In the genomic region with DNA sequence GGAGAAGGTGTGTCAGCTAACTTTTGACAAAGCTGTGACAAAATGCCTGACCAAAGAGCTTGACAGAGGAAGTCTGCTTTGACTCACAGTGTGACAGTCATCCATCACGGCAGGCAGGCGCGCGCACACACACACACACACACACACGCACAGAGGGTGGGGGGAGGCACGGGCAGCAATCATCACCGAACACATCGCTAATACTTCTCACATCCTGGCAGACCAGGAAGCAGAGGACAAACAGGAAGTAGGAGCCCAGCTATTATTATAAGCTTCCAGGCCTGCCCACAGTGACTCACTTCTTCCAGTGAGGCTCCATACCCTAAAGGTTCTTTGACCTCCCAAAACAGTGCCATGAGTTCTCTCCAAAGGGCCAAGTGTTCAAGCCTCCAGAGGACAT, we compare ENCODE assay signal across 19 mouse cellular contexts. TPM values are rescaled to one million over a fixed set of nuclear protein-coding genes. Genes with fewer than 3 reads are reported as not detected.
DNase-seq lines count a peak whose midpoint lies in the region; ATAC-seq and TF ChIP-seq lines count a peak whose summit lies in the region.
"Had no signal": no experiment of that assay in that cellular context is flagged by ENCODE, and none has a peak within 500 bp of the region (broad histone marks: within the 10 kb centered on the region; RNA-seq: fewer than 3 reads in every experiment).

No protein-coding gene starts in this region.

- TF ChIP-seq POLR2A in lung, adult 2 months (IDR thresholded peaks at IDR 0.05; ENCODE audit: borderline replicate concordance, extremely low read depth, low read depth, low read length), result no peak

- no peak overlapping the region for H3K4me2 ChIP-seq in lung, embryonic 14.5 days
- H3K4me2 ChIP-seq: embryonic facial prominence, embryonic 13.5 days; hindbrain, embryonic 12.5 days; limb, embryonic 15.5 days had no signal

- WGBS in lung, embryonic 14.5 days, result 63% methylated on average over 8 of the region's 8 CpGs
- 61% methylated on average over 8 of the region's 8 CpGs for WGBS in lung, adult 2 months

- DNase-seq in lung, embryonic 14.5 days, result peak; percentile 52
- DNase-seq in lung, adult 2 months, result no peak
- peak; percentile 11 for DNase-seq in lung, postnatal 25 days (ENCODE audit: low spot score)
- peak; percentile 19 for DNase-seq in yolk sac, embryonic 10.5 days (ENCODE audit: low spot score)
- no peak for DNase-seq in urinary bladder, adult 2 months (ENCODE audit: low spot score)
- no peak for DNase-seq in left cerebral cortex, adult 9 months (ENCODE audit: low spot score in 2 of 2)
- DNase-seq in gastrocnemius, postnatal 14 days, result no peak
- DNase-seq: adrenal gland, postnatal 25 days; cerebellum, adult 9-10 months; forebrain, postnatal 0 days; gastrocnemius, adult 2 months; heart, adult 2 months; kidney, postnatal 10 days; layer of hippocampus, adult 9-11 months had no signal

- no peak overlapping the region for H3K4me3 ChIP-seq in lung, embryonic 14.5 days (ENCODE audit: low read depth, low read length)
- no peak overlapping the region for H3K4me3 ChIP-seq in lung, adult 2 months (replicated peaks; ENCODE audit: extremely low read depth, low read depth, low read length)
- H3K4me3 ChIP-seq: embryonic facial prominence, embryonic 13.5 days; gastrocnemius, adult 2 months; heart, adult 2 months; hindbrain, embryonic 12.5 days; limb, embryonic 15.5 days had no signal

- peak; percentile 45; the same call in 1 of the 2 replicates for ATAC-seq in lung, embryonic 14.5 days (ENCODE audit: insufficient read depth)
- ATAC-seq in activated CD4-positive, CD25-positive, alpha-beta regulatory T cell, adult 4 months, result peak; percentile 40
- ATAC-seq: forebrain, postnatal 0 days; midbrain, embryonic 16.5 days had no signal

- no peaks in the 10 kb centered on the region for H3K36me3 ChIP-seq in lung, embryonic 14.5 days (ENCODE audit: insufficient read depth)

- no peaks in the 10 kb centered on the region for H3K27me3 ChIP-seq in lung, embryonic 14.5 days (ENCODE audit: insufficient read depth, low read length)
- H3K27me3 ChIP-seq: embryonic facial prominence, embryonic 13.5 days; hindbrain, embryonic 12.5 days; limb, embryonic 15.5 days had no signal

- H3K9ac ChIP-seq in lung, embryonic 14.5 days, result no peak overlapping the region
- H3K9ac ChIP-seq: embryonic facial prominence, embryonic 13.5 days; forebrain, postnatal 0 days; hindbrain, embryonic 12.5 days; limb, embryonic 15.5 days had no signal

- TF ChIP-seq CTCF in lung, embryonic 14.5 days (IDR thresholded peaks at IDR 0.05; ENCODE audit: low read depth), result no peak
- TF ChIP-seq CTCF in lung, adult 2 months (IDR thresholded peaks at IDR 0.05; ENCODE audit: insufficient read depth, low read length), result no peak

- H3K4me1 ChIP-seq in lung, embryonic 14.5 days (ENCODE audit: insufficient read depth), result no peaks in the 10 kb centered on the region; the same call in 1 of the 2 replicates
- no peaks in the 10 kb centered on the region; the same call in 1 of the 2 replicates for H3K4me1 ChIP-seq in lung, adult 2 months (ENCODE audit: control insufficient read depth, insufficient read depth, low read length)

- no peaks in the 10 kb centered on the region for H3K9me3 ChIP-seq in lung, embryonic 14.5 days (ENCODE audit: low read depth, low read length)
- H3K9me3 ChIP-seq: hindbrain, embryonic 12.5 days; limb, embryonic 15.5 days had no signal

- intact Hi-C loops in gastrocnemius, postnatal 14 days (cut with DNase I; ENCODE audit: low total_unique reads), result no loop called here

- no peak overlapping the region for H3K27ac ChIP-seq in lung, embryonic 14.5 days (ENCODE audit: low read depth)
- H3K27ac ChIP-seq: embryonic facial prominence, embryonic 13.5 days; gastrocnemius, adult 2 months; heart, adult 2 months; hindbrain, embryonic 12.5 days; limb, embryonic 15.5 days had no signal

RNA-seq across cellular contexts. Expression of a gene that starts 6.3 kb away (rescaled TPM):
- polyA plus RNA-seq in lung, embryonic 14.5 days (2014; fragmentation: Nextera tagmentation; extraction: Ambion mirVana), result 3.7 and 4.9 TPM in 2 replicates
- 6.6 and 11.2 TPM in 2 replicates for polyA plus RNA-seq in lung, adult 2 months (2012; rRNA removed)
- polyA plus RNA-seq in activated CD4-positive, CD25-positive, alpha-beta regulatory T cell, adult 4 months (2017; shearing (Covaris generic)), result 1 to 10 TPM; 4.3 to 4.6 TPM
- polyA plus RNA-seq in urinary bladder, adult 2 months (2012; rRNA removed), result 6.5 and 10.3 TPM in 2 replicates
- 10 to 100 TPM; 36.5 to 40.2 TPM for total RNA-seq in gastrocnemius, postnatal 14 days (2021)

Comparison
In these comparisons a context has a peak if more than half of its experiments do, and no peak if none do; other contexts are left out.
1. DNase-seq: peak in lung, embryonic 14.5 days (single experiment), lung, postnatal 25 days (single experiment) and yolk sac, embryonic 10.5 days (single experiment); none in lung, adult 2 months (single experiment), urinary bladder, adult 2 months (single experiment), left cerebral cortex, adult 9 months (0 of 2) and gastrocnemius, postnatal 14 days (single experiment).